Mouse (Mus musculus) midbrain, embryonic 10.5 days (tissue): ENCODE data around the gene Gm20479. TPM values are rescaled to one million over a fixed set of nuclear protein-coding genes. Genes with fewer than 3 reads are reported as not detected.
A peak's percentile ranks its signal among the peaks of the same experiment; 100 is the strongest.

ENCODE experiments used
- DNase-seq: peaks from one replicate; pipeline ENCODE4 v3.0.0-alpha.2; 2017; ENCODE audit warnings: low spot score
- H3K27ac ChIP-seq: fragments of 300-500 bp; sonication (generic); replicated peaks from 2 replicates; pipeline ENCODE4 v1.5.1; 2016; ENCODE audit warnings: mild to moderate bottlenecking
- H3K27me3 ChIP-seq: fragments of 300-500 bp; sonication (generic); 2 replicates; pipeline ENCODE4 v1.6.1; 2016; ENCODE audit warnings: low read depth, mild to moderate bottlenecking; ENCODE audit not compliant: poor library complexity, severe bottlenecking
- H3K36me3 ChIP-seq: fragments of 300-500 bp; sonication (generic); 2 replicates; pipeline ENCODE4 v1.6.1; 2016; ENCODE audit warnings: mild to moderate bottlenecking, moderate library complexity
- H3K4me1 ChIP-seq: fragments of 300-500 bp; sonication (generic); 2 replicates; pipeline ENCODE4 v1.6.1; 2016
- H3K4me3 ChIP-seq: fragments of 300-500 bp; sonication (generic); 2 replicates; pipeline ENCODE4 v1.5.1; 2016; ENCODE audit warnings: mild to moderate bottlenecking, moderate library complexity
- H3K9me3 ChIP-seq: fragments of 300-500 bp; sonication (generic); replicated peaks from 2 replicates; pipeline ENCODE4 v1.6.1; 2016; ENCODE audit warnings: mild to moderate bottlenecking
- WGBS: fragments of 180-500 bp; shearing (Covaris S2); methylation state at CpG from one replicate; pipeline ENCODE4 v1.1.7; 2016; 5-methylcytosine and 5-hydroxymethylcytosine counted together
- polyA plus RNA-seq: library from polyadenylated mRNA; unstranded; fragments of >200 nt; fragmentation: Nextera tagmentation; extraction: Ambion mirVana; gene quantifications from 2 replicates; pipeline ENCODE4 v1.2.1, GENCODE M21; 2016

The Gm20479 gene
- polyA plus RNA-seq, 1 experiment from 2014 or later: 0.48 TPM

GRCm38 (mm10) chr7:27339114-27339513 lies 18.1 kb downstream of the Gm20479 start:
- H3K4me3 ChIP-seq: peak overlapping the region; percentile 29
- WGBS: 70% methylated on average over 4 of the region's 4 CpGs

GRCm38 (mm10) chr7:27337175-27337853 lies 19.9 kb downstream of the Gm20479 start, which contains the start of gene Ltbp4:
Gene Ltbp4, minus strand, starts transcription at chr7:27337692.
- peaks cover 61% of the 10 kb centered on the region for H3K4me1 ChIP-seq

More at GRCm38 (mm10) chr7:27339114-27339513, 18.1 kb downstream of the Gm20479 start:
- no peak for DNase-seq
- Histone ChIP-seq H3K36me3 (peaks cover 27% of the 10 kb centered on the region), H3K9me3 (no peaks in the 10 kb centered on the region), H3K27ac (no peak overlapping the region), H3K27me3 (peaks cover 59% of the 10 kb centered on the region), H3K4me1 (peaks cover 47% of the 10 kb centered on the region)

GRCm38 (mm10) chr7:27335928-27336823 lies 21.0 kb downstream of the Gm20479 start:
- Histone ChIP-seq H3K4me1 (peaks cover 67% of the 10 kb centered on the region), H3K27ac (peak overlapping the region; percentile 77)

More at GRCm38 (mm10) chr7:27337175-27337853, 19.9 kb downstream of the Gm20479 start, which contains the start of gene Ltbp4:
- Histone ChIP-seq H3K27me3 (peaks cover 77% of the 10 kb centered on the region), H3K9me3 (no peaks in the 10 kb centered on the region), H3K4me3 (peak within 1 kb of the TSS; percentile 55), H3K27ac (peak within 1 kb of the TSS; percentile 78), H3K36me3 (peaks cover 12% of the 10 kb centered on the region)
- whole genome bisulfite sequencing: under 1% methylated on average over 36 of the region's 36 CpGs
- peak; percentile 82 for DNase-seq

GRCm38 (mm10) chr7:27335011-27335720 lies 22.1 kb downstream of the Gm20479 start:
- no peak overlapping the region for H3K27ac ChIP-seq
- no peaks in the 10 kb centered on the region for H3K9me3 ChIP-seq
- peaks cover 77% of the 10 kb centered on the region for H3K4me1 ChIP-seq
- peaks cover 95% of the 10 kb centered on the region for H3K27me3 ChIP-seq
- H3K36me3 ChIP-seq: no peaks in the 10 kb centered on the region
- DNase-seq: no peak
- WGBS: 62% methylated on average over 15 of the region's 15 CpGs
- peak overlapping the region; percentile 55; the same call in 1 of the 2 replicates for H3K4me3 ChIP-seq

More at GRCm38 (mm10) chr7:27335928-27336823, 21.0 kb downstream of the Gm20479 start:
- H3K4me3 ChIP-seq: peak overlapping the region; percentile 55
- peak; percentile 89 for DNase-seq
- peaks cover 3% of the 10 kb centered on the region for H3K36me3 ChIP-seq
- under 1% methylated on average over 47 of the region's 47 CpGs for WGBS
- no peaks in the 10 kb centered on the region for H3K9me3 ChIP-seq
- H3K27me3 ChIP-seq: peaks cover 88% of the 10 kb centered on the region

GRCm38 (mm10) chr7:27334405-27334911 lies 22.8 kb downstream of the Gm20479 start:
- H3K27me3 ChIP-seq: peaks cover 100% of the 10 kb centered on the region
- 2% methylated on average over 32 of the region's 32 CpGs for WGBS
- no peak for DNase-seq
- no peaks in the 10 kb centered on the region for H3K36me3 ChIP-seq
- no peak overlapping the region for H3K27ac ChIP-seq
- peak overlapping the region; percentile 57 for H3K4me3 ChIP-seq
- peaks cover 81% of the 10 kb centered on the region for H3K4me1 ChIP-seq
- H3K9me3 ChIP-seq: no peaks in the 10 kb centered on the region

GRCm38 (mm10) chr7:27333316-27333941 lies 23.8 kb downstream of the Gm20479 start:
- H3K9me3 ChIP-seq: no peaks in the 10 kb centered on the region
- DNase-seq: peak; percentile 41
- peak overlapping the region; percentile 57 for H3K4me3 ChIP-seq
- H3K27ac ChIP-seq: peak overlapping the region; percentile 69; the same call in 1 of the 2 replicates
- H3K36me3 ChIP-seq: no peaks in the 10 kb centered on the region
- H3K4me1 ChIP-seq: peaks cover 86% of the 10 kb centered on the region
- peaks cover 100% of the 10 kb centered on the region for H3K27me3 ChIP-seq
- under 1% methylated on average over 67 of the region's 77 CpGs for WGBS

GRCm38 (mm10) chr7:27332353-27333199 lies 24.6 kb downstream of the Gm20479 start:
- DNase-seq: peak; percentile 80
- H3K27me3 ChIP-seq: peaks cover 100% of the 10 kb centered on the region
- under 1% methylated on average over 38 of the region's 39 CpGs for WGBS
- no peak overlapping the region for H3K27ac ChIP-seq
- no peaks in the 10 kb centered on the region for H3K9me3 ChIP-seq
- no peaks in the 10 kb centered on the region for H3K36me3 ChIP-seq
- peak overlapping the region; percentile 57 for H3K4me3 ChIP-seq
- peaks cover 80% of the 10 kb centered on the region for H3K4me1 ChIP-seq

GRCm38 (mm10) chr7:27331854-27332253 lies 25.4 kb downstream of the Gm20479 start:
- DNase-seq: no peak
- Histone ChIP-seq H3K27ac (no peak overlapping the region), H3K4me3 (no peak overlapping the region), H3K27me3 (peaks cover 100% of the 10 kb centered on the region), H3K4me1 (peaks cover 73% of the 10 kb centered on the region), H3K36me3 (no peaks in the 10 kb centered on the region), H3K9me3 (no peaks in the 10 kb centered on the region)
- 8% methylated on average over 8 of the region's 8 CpGs for WGBS

- no peak for DNase-seq
- 3% methylated on average over 8 of the region's 8 CpGs for WGBS
- peaks cover 100% of the 10 kb centered on the region for H3K27me3 ChIP-seq
- H3K36me3 ChIP-seq: no peaks in the 10 kb centered on the region
- H3K4me1 ChIP-seq: peaks cover 71% of the 10 kb centered on the region
- H3K9me3 ChIP-seq: no peaks in the 10 kb centered on the region
- H3K4me3 ChIP-seq: peak overlapping the region; percentile 57; the same call in 1 of the 2 replicates
- H3K27ac ChIP-seq: no peak overlapping the region
Observed at GRCm38 (mm10) chr7:27331541-27331851, 25.7 kb downstream of the Gm20479 start.

- whole genome bisulfite sequencing: under 1% methylated on average over 39 of the region's 39 CpGs
- peak overlapping the region; percentile 57 for H3K4me3 ChIP-seq
- H3K27me3 ChIP-seq: peaks cover 100% of the 10 kb centered on the region
- DNase-seq: peak; percentile 74
- no peak overlapping the region for H3K27ac ChIP-seq
- H3K36me3 ChIP-seq: no peaks in the 10 kb centered on the region
- H3K9me3 ChIP-seq: no peaks in the 10 kb centered on the region
- H3K4me1 ChIP-seq: peaks cover 71% of the 10 kb centered on the region
Observed at GRCm38 (mm10) chr7:27330709-27331540, 26.3 kb downstream of the Gm20479 start.
